Mouse (Mus musculus): ENCODE data around the gene Ptrh1. TPM values are rescaled to one million over a fixed set of nuclear protein-coding genes. Genes with fewer than 3 reads are reported as not detected.

Gene Ptrh1
- polyA plus RNA-seq, 1 experiment from 2014 or later: 6.8 TPM

- Histone ChIP-seq H3K27me3 (ENCODE audit: insufficient read depth, low read length) (no peaks in the 10 kb centered on the region), H3K9me3 (ENCODE audit: low read length) (no peaks in the 10 kb centered on the region), H3K27ac (ENCODE audit: low read length) (peak overlapping the region; percentile 64; the same call in 1 of the 2 replicates), H3K36me3 (ENCODE audit: insufficient read depth, low read length) (no peaks in the 10 kb centered on the region), H3K4me3 (ENCODE audit: low read length) (no peak overlapping the region), H3K4me2 (replicated peaks; ENCODE audit: low read depth, low read length) (no peak overlapping the region), H3K4me1 (ENCODE audit: insufficient read depth, low read length) (peaks cover 18% of the 10 kb centered on the region), H3K9ac (replicated peaks; ENCODE audit: low read length) (no peak overlapping the region)
- 79% methylated on average over 1 of the region's 1 CpGs for WGBS
- ATAC-seq (ENCODE audit: low FRiP score, low TSS enrichment): no peak
These were observed 49.2 kb downstream of the Ptrh1 start for GRCm38 (mm10) chr2:32824778-32825177.

- no peaks in the 10 kb centered on the region for H3K9me3 ChIP-seq (ENCODE audit: low read length)
- no peak overlapping the region for H3K4me2 ChIP-seq (replicated peaks; ENCODE audit: low read depth, low read length)
- no peak overlapping the region for H3K9ac ChIP-seq (replicated peaks; ENCODE audit: low read length)
- no peak for ATAC-seq (ENCODE audit: low FRiP score, low TSS enrichment)
- H3K27me3 ChIP-seq (ENCODE audit: insufficient read depth, low read length): no peaks in the 10 kb centered on the region
- 91% methylated on average over 6 of the region's 6 CpGs for WGBS
- H3K36me3 ChIP-seq (ENCODE audit: insufficient read depth, low read length): no peaks in the 10 kb centered on the region
- H3K4me1 ChIP-seq (ENCODE audit: insufficient read depth, low read length): peaks cover 18% of the 10 kb centered on the region
- H3K27ac ChIP-seq (ENCODE audit: low read length): no peak overlapping the region
- no peak overlapping the region for H3K4me3 ChIP-seq (ENCODE audit: low read length)
These were observed 50.2 kb downstream of the Ptrh1 start for GRCm38 (mm10) chr2:32825796-32826195.

Other genes starting within 250 kb of the Ptrh1 start
- 13.3 and 15.0 TPM in 2 replicates for gene Fam102a, start 240.5 kb upstream of the Ptrh1 start, polyA plus RNA-seq (2015; fragmentation: Nextera tagmentation; extraction: Ambion mirVana)
- 106 and 108 TPM in 2 replicates for gene Dpm2, start 204.9 kb upstream of the Ptrh1 start, polyA plus RNA-seq (2015; fragmentation: Nextera tagmentation; extraction: Ambion mirVana)
- 2.5 and 2.6 TPM in 2 replicates for gene Pip5kl1, start 201.0 kb upstream of the Ptrh1 start, polyA plus RNA-seq (2015; fragmentation: Nextera tagmentation; extraction: Ambion mirVana)
- gene 9430097D07Rik, start 200.1 kb upstream of the Ptrh1 start, polyA plus RNA-seq (2015; fragmentation: Nextera tagmentation; extraction: Ambion mirVana): 0.12 and 0.16 TPM in 2 replicates
- 24.7 TPM in 2 replicates for gene St6galnac4, start 188.7 kb upstream of the Ptrh1 start, polyA plus RNA-seq (2015; fragmentation: Nextera tagmentation; extraction: Ambion mirVana)
- gene St6galnac6, start 176.1 kb upstream of the Ptrh1 start, polyA plus RNA-seq (2015; fragmentation: Nextera tagmentation; extraction: Ambion mirVana): 18.5 and 18.6 TPM in 2 replicates
- 35.7 and 39.1 TPM in 2 replicates for gene Ak1, start 154.0 kb upstream of the Ptrh1 start, polyA plus RNA-seq (2015; fragmentation: Nextera tagmentation; extraction: Ambion mirVana)
- gene Eng, start 129.2 kb upstream of the Ptrh1 start, polyA plus RNA-seq (2015; fragmentation: Nextera tagmentation; extraction: Ambion mirVana): 93.6 and 98.7 TPM in 2 replicates
- 42.3 and 45.1 TPM in 2 replicates for gene Fpgs, start 71.6 kb upstream of the Ptrh1 start, polyA plus RNA-seq (2015; fragmentation: Nextera tagmentation; extraction: Ambion mirVana)
- gene Cdk9, start 62.7 kb upstream of the Ptrh1 start, polyA plus RNA-seq (2015; fragmentation: Nextera tagmentation; extraction: Ambion mirVana): 113 and 115 TPM in 2 replicates
- 41.5 and 44.2 TPM in 2 replicates for gene Sh2d3c, start 54.7 kb upstream of the Ptrh1 start, polyA plus RNA-seq (2015; fragmentation: Nextera tagmentation; extraction: Ambion mirVana)
- 0.16 TPM in 1 of 2 replicates, not detected in the other for gene 6330409D20Rik, start 34.8 kb upstream of the Ptrh1 start, polyA plus RNA-seq (2015; fragmentation: Nextera tagmentation; extraction: Ambion mirVana)
- 79.3 and 82.9 TPM in 2 replicates for gene Tor2a, start 18.6 kb upstream of the Ptrh1 start, polyA plus RNA-seq (2015; fragmentation: Nextera tagmentation; extraction: Ambion mirVana)
- gene Ttc16, start 153 bp upstream of the Ptrh1 start, polyA plus RNA-seq (2015; fragmentation: Nextera tagmentation; extraction: Ambion mirVana): 0.21 and 0.29 TPM in 2 replicates
- gene Cfap157, start 8.6 kb downstream of the Ptrh1 start, polyA plus RNA-seq (2015; fragmentation: Nextera tagmentation; extraction: Ambion mirVana): 0.29 and 0.32 TPM in 2 replicates
- 19.6 and 22.3 TPM in 2 replicates for gene Stxbp1, start 71.5 kb downstream of the Ptrh1 start, polyA plus RNA-seq (2015; fragmentation: Nextera tagmentation; extraction: Ambion mirVana)
- gene Fam129b, start 100.3 kb downstream of the Ptrh1 start, polyA plus RNA-seq (2015; fragmentation: Nextera tagmentation; extraction: Ambion mirVana): 54.4 and 56.2 TPM in 2 replicates
- gene Rpl12, start 185.8 kb downstream of the Ptrh1 start, polyA plus RNA-seq (2015; fragmentation: Nextera tagmentation; extraction: Ambion mirVana): 149 and 176 TPM in 2 replicates
- gene Lrsam1, start 185.8 kb downstream of the Ptrh1 start, polyA plus RNA-seq (2015; fragmentation: Nextera tagmentation; extraction: Ambion mirVana): 11.7 and 12.2 TPM in 2 replicates
- 36.9 and 39.2 TPM in 2 replicates for gene Slc2a8, start 206.3 kb downstream of the Ptrh1 start, polyA plus RNA-seq (2015; fragmentation: Nextera tagmentation; extraction: Ambion mirVana)